Mouse (Mus musculus): Measurements from ENCODE around the gene B4galt1. TPM values are rescaled to one million over a fixed set of nuclear protein-coding genes. Genes with fewer than 3 reads are reported as not detected.

The B4galt1 gene
- 20.0 and 21.2 TPM in 2 replicates for polyA plus RNA-seq (2014; fragmentation: Nextera tagmentation; extraction: Ambion mirVana)

- peak within 1 kb of the TSS; percentile 83 for H3K9ac ChIP-seq (ENCODE audit: low read length)
- peak within 1 kb of the TSS; percentile 62 for H3K4me3 ChIP-seq (ENCODE audit: low read depth, low read length)
- peak within 1 kb of the TSS; percentile 87 for H3K27ac ChIP-seq (ENCODE audit: low read depth, low read length)
- DNase-seq (ENCODE audit: low spot score) (peak; percentile 99), ATAC-seq (ENCODE audit: insufficient read depth, low FRiP score, low TSS enrichment) (peak; percentile 95)
- H3K4me2 ChIP-seq (ENCODE audit: low read depth): peak within 1 kb of the TSS; percentile 66
- H3K9me3 ChIP-seq (ENCODE audit: control insufficient read depth, low read length): no peaks in the 10 kb centered on the region
- H3K4me1 ChIP-seq (ENCODE audit: control insufficient read depth, insufficient read depth, low read length): peaks cover 10% of the 10 kb centered on the region
- H3K27me3 ChIP-seq (ENCODE audit: control insufficient read depth, insufficient read depth, low read length): no peaks in the 10 kb centered on the region
- WGBS: 0% methylated on average over 81 of the region's 83 CpGs
- H3K36me3 ChIP-seq (ENCODE audit: control insufficient read depth, insufficient read depth, low read length): no peaks in the 10 kb centered on the region
Observed at GRCm38 (mm10) chr4:40853565-40854386, at the start of gene B4galt1. Gene B4galt1 (minus strand): TSS chr4:40854005.

GRCm38 (mm10) chr4:40900612-40901011 is 46.8 kb upstream of the B4galt1 start:
- Histone ChIP-seq H3K36me3 (ENCODE audit: control insufficient read depth, insufficient read depth, low read length) (no peaks in the 10 kb centered on the region), H3K9me3 (ENCODE audit: control insufficient read depth, low read length) (no peaks in the 10 kb centered on the region), H3K4me2 (ENCODE audit: low read depth) (no peak overlapping the region), H3K4me1 (ENCODE audit: control insufficient read depth, insufficient read depth, low read length) (no peaks in the 10 kb centered on the region), H3K27me3 (ENCODE audit: control insufficient read depth, insufficient read depth, low read length) (no peaks in the 10 kb centered on the region), H3K9ac (ENCODE audit: low read length) (no peak overlapping the region), H3K4me3 (ENCODE audit: low read depth, low read length) (no peak overlapping the region), H3K27ac (ENCODE audit: low read depth, low read length) (no peak overlapping the region)
- WGBS: 94% methylated on average over 4 of the region's 4 CpGs
- DNase-seq (ENCODE audit: low spot score): no peak
- no peak for ATAC-seq (ENCODE audit: insufficient read depth, low FRiP score, low TSS enrichment)

DNA sequence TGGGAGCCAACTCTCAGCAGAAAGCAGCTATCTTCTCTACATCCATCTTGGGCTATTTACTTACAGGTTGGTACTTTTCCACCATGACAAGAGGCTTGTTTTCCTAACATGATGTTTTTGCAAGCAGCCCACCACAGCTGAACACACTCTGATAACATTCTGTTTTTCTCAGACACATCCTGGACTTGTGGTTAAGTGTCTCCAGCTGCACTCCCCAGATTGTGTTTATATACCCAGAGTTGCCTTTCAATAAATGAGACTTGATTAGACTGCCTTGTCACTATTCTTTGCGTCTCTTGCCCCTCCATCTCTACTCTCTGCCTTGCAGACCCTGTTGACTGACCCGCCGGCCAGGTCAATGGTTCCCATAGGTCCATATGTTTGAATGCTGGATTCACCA is 46.3 kb upstream of the B4galt1 start:
- H3K27me3 ChIP-seq (ENCODE audit: control insufficient read depth, insufficient read depth, low read length): no peaks in the 10 kb centered on the region

DNA sequence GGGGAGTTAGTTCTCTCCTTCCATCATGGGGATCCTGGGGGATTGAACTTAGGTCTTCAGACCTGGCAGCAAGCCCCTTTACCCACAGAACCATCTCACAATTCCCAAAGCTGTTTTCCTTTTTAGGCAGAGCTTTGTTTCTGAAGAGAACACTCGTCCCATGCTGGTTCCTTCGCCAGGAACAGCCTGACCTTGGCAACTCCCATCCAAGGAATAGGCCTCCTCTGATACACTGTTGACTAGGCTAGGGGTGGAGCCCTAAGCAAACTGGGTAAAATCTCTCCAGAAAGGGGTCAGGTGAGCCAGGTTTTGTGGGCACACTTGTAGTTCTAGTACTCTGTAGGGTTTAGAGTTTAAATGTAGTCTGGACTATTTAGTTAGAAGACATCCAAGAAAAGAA is 45.5 kb upstream of the B4galt1 start:
- ATAC-seq (ENCODE audit: insufficient read depth, low FRiP score, low TSS enrichment) (no peak), DNase-seq (ENCODE audit: low spot score) (no peak)
- no peaks in the 10 kb centered on the region for H3K27me3 ChIP-seq (ENCODE audit: control insufficient read depth, insufficient read depth, low read length)
- H3K4me3 ChIP-seq (ENCODE audit: low read depth, low read length): no peak overlapping the region
- H3K9ac ChIP-seq (ENCODE audit: low read length): no peak overlapping the region
- no peak overlapping the region for H3K4me2 ChIP-seq (ENCODE audit: low read depth)
- H3K27ac ChIP-seq (ENCODE audit: low read depth, low read length): no peak overlapping the region
- H3K36me3 ChIP-seq (ENCODE audit: control insufficient read depth, insufficient read depth, low read length): no peaks in the 10 kb centered on the region
- no peaks in the 10 kb centered on the region for H3K9me3 ChIP-seq (ENCODE audit: control insufficient read depth, low read length)
- H3K4me1 ChIP-seq (ENCODE audit: control insufficient read depth, insufficient read depth, low read length): no peaks in the 10 kb centered on the region
- WGBS: 76% methylated on average over 2 of the region's 2 CpGs

More for the DNA sequence above, 46.3 kb upstream of the B4galt1 start:
- no peak overlapping the region for H3K4me3 ChIP-seq (ENCODE audit: low read depth, low read length)
- H3K4me1 ChIP-seq (ENCODE audit: control insufficient read depth, insufficient read depth, low read length): no peaks in the 10 kb centered on the region
- no peak overlapping the region for H3K4me2 ChIP-seq (ENCODE audit: low read depth)
- DNase-seq (ENCODE audit: low spot score) (no peak), ATAC-seq (ENCODE audit: insufficient read depth, low FRiP score, low TSS enrichment) (no peak)
- no peaks in the 10 kb centered on the region for H3K36me3 ChIP-seq (ENCODE audit: control insufficient read depth, insufficient read depth, low read length)
- 89% methylated on average over 3 of the region's 3 CpGs for WGBS
- no peak overlapping the region for H3K27ac ChIP-seq (ENCODE audit: low read depth, low read length)
- H3K9ac ChIP-seq (ENCODE audit: low read length): no peak overlapping the region
- no peaks in the 10 kb centered on the region for H3K9me3 ChIP-seq (ENCODE audit: control insufficient read depth, low read length)

DNA sequence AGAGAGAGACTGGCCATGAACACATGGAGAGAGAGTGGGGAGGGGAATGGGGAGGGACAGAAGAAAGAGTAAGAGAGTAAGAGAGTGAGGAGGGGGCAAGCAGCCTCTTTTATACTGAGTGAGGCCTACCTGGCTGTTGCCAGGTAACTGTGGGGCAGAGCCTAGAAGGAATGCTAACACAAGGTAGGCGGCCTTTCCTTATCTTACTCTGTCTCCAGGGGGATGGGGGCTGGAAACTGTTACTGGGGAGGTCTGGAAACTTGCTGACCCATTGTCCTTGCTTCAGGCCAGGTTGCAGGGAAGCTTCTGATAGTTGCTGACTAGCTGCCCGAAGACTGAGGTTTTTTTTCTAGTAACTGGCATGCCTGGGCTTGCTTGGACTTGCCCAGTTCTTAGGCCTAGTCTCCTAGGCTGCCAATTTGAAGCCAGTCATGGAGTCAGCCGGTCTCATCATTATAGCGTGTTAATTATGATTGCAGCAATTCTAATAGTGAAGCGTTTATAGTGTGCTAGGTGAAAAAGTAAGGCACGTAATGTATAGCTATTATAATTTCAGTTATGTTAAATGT is 44.8 kb upstream of the B4galt1 start:
- Histone ChIP-seq H3K36me3 (ENCODE audit: control insufficient read depth, insufficient read depth, low read length) (no peaks in the 10 kb centered on the region), H3K27me3 (ENCODE audit: control insufficient read depth, insufficient read depth, low read length) (no peaks in the 10 kb centered on the region), H3K4me2 (ENCODE audit: low read depth) (no peak overlapping the region), H3K9ac (ENCODE audit: low read length) (no peak overlapping the region), H3K9me3 (ENCODE audit: control insufficient read depth, low read length) (no peaks in the 10 kb centered on the region), H3K4me1 (ENCODE audit: control insufficient read depth, insufficient read depth, low read length) (no peaks in the 10 kb centered on the region), H3K4me3 (ENCODE audit: low read depth, low read length) (no peak overlapping the region), H3K27ac (ENCODE audit: low read depth, low read length) (no peak overlapping the region)
- DNase-seq (ENCODE audit: low spot score) (no peak), ATAC-seq (ENCODE audit: insufficient read depth, low FRiP score, low TSS enrichment) (no peak)
- WGBS: 84% methylated on average over 6 of the region's 6 CpGs

DNA sequence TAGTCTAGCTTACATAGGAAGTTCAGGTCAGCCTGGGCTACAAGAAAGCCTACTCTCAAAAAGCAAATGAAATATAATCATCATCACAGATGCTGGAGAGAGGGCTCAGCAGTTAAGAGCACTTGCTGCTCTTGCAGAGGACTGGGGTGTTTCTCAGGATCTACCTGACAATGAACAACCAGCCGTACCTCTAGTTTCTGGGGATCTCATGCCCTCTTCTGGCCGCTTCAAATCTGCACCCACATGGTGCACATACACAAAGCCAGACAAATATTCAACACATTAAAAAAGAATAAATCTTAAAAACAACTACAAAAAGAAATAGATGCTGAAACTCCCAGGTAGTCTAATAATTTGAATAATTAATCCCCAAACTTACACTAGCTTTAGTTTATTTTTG is 41.8 kb upstream of the B4galt1 start:
- no peak overlapping the region for H3K4me2 ChIP-seq (ENCODE audit: low read depth)
- WGBS: 94% methylated on average over 2 of the region's 2 CpGs
- no peak overlapping the region for H3K4me3 ChIP-seq (ENCODE audit: low read depth, low read length)
- H3K4me1 ChIP-seq (ENCODE audit: control insufficient read depth, insufficient read depth, low read length): no peaks in the 10 kb centered on the region
- H3K27me3 ChIP-seq (ENCODE audit: control insufficient read depth, insufficient read depth, low read length): no peaks in the 10 kb centered on the region
- H3K9ac ChIP-seq (ENCODE audit: low read length): no peak overlapping the region
- no peak for DNase-seq (ENCODE audit: low spot score)
- no peak overlapping the region for H3K27ac ChIP-seq (ENCODE audit: low read depth, low read length)
- no peak for ATAC-seq (ENCODE audit: insufficient read depth, low FRiP score, low TSS enrichment)
- H3K9me3 ChIP-seq (ENCODE audit: control insufficient read depth, low read length): no peaks in the 10 kb centered on the region
- H3K36me3 ChIP-seq (ENCODE audit: control insufficient read depth, insufficient read depth, low read length): no peaks in the 10 kb centered on the region

DNA sequence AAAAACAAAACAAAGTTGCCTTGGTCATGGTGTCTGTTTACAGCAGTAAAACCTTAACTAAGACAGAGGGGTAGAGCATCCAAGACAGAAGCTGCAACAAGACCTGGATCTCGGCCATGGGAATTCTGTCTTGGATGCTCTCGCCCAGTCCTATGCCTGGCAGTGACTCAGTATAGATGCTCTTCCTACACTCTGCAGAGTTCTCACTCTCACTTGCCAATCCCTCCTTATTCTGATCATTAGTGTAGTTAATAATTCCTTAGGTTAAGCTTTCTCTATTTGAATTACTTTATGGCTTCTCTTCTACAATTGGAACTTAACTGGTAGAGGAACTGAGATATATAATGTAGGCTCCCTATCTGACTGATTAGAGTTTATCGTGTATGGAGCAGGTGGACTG is 41.3 kb upstream of the B4galt1 start:
- Histone ChIP-seq H3K4me1 (ENCODE audit: control insufficient read depth, insufficient read depth, low read length) (no peaks in the 10 kb centered on the region), H3K9ac (ENCODE audit: low read length) (no peak overlapping the region), H3K4me2 (ENCODE audit: low read depth) (no peak overlapping the region), H3K36me3 (ENCODE audit: control insufficient read depth, insufficient read depth, low read length) (no peaks in the 10 kb centered on the region), H3K27me3 (ENCODE audit: control insufficient read depth, insufficient read depth, low read length) (no peaks in the 10 kb centered on the region), H3K27ac (ENCODE audit: low read depth, low read length) (no peak overlapping the region), H3K9me3 (ENCODE audit: control insufficient read depth, low read length) (no peaks in the 10 kb centered on the region), H3K4me3 (ENCODE audit: low read depth, low read length) (no peak overlapping the region)
- ATAC-seq (ENCODE audit: insufficient read depth, low FRiP score, low TSS enrichment) (no peak), DNase-seq (ENCODE audit: low spot score) (no peak)
- 94% methylated on average over 3 of the region's 3 CpGs for WGBS

DNA sequence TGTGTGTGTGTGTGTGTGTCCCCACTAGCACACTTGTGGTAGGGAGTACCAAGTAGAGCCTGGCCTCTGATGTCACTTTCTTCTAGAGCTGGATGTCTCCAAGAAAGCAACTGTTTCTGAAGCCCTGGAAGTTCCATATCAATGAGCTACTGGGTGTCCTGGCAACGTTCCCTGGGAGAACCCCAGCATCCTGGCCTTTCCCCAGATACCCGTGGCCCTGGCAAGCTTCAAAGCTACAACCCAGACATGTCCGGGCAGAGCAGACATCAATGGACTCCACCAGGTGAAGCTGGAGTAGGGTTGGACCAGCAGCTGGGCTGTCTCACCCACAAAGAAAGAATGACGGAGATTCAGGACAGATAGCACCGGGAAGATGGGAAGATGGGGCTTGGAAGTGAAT is 37.4 kb upstream of the B4galt1 start:
- WGBS: 86% methylated on average over 5 of the region's 5 CpGs
- Histone ChIP-seq H3K9ac (ENCODE audit: low read length) (no peak overlapping the region), H3K4me3 (ENCODE audit: low read depth, low read length) (no peak overlapping the region), H3K27ac (ENCODE audit: low read depth, low read length) (no peak overlapping the region), H3K4me1 (ENCODE audit: control insufficient read depth, insufficient read depth, low read length) (no peaks in the 10 kb centered on the region), H3K36me3 (ENCODE audit: control insufficient read depth, insufficient read depth, low read length) (no peaks in the 10 kb centered on the region), H3K4me2 (ENCODE audit: low read depth) (no peak overlapping the region), H3K27me3 (ENCODE audit: control insufficient read depth, insufficient read depth, low read length) (no peaks in the 10 kb centered on the region), H3K9me3 (ENCODE audit: control insufficient read depth, low read length) (no peaks in the 10 kb centered on the region)
- no peak for DNase-seq (ENCODE audit: low spot score)
- no peak for ATAC-seq (ENCODE audit: insufficient read depth, low FRiP score, low TSS enrichment)

DNA sequence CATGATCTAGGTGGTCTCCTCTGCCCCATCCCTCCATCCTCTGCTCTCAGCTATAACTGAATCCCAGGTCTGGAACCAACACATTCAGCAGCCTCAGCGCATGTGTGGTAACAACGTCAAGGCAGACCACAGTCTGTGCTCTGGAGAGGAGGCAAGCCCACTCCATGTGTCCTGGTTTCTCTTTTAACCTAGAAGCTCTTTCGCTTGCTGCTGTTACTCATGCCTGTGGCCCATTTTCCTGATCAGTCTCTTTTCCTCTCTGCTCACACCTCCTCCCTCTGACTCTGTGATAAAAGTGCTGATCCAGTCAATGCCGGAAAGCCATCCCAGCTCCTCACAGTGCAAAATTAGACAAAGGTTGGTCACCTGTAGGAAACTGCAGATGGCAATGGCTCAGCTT is 36.2 kb upstream of the B4galt1 start:
- Histone ChIP-seq H3K4me2 (ENCODE audit: low read depth) (no peak overlapping the region), H3K4me3 (ENCODE audit: low read depth, low read length) (no peak overlapping the region), H3K9ac (ENCODE audit: low read length) (no peak overlapping the region), H3K27me3 (ENCODE audit: control insufficient read depth, insufficient read depth, low read length) (no peaks in the 10 kb centered on the region), H3K4me1 (ENCODE audit: control insufficient read depth, insufficient read depth, low read length) (no peaks in the 10 kb centered on the region), H3K9me3 (ENCODE audit: control insufficient read depth, low read length) (no peaks in the 10 kb centered on the region), H3K36me3 (ENCODE audit: control insufficient read depth, insufficient read depth, low read length) (no peaks in the 10 kb centered on the region), H3K27ac (ENCODE audit: low read depth, low read length) (no peak overlapping the region)
- DNase-seq (ENCODE audit: low spot score): no peak
- 91% methylated on average over 4 of the region's 4 CpGs for WGBS
- ATAC-seq (ENCODE audit: insufficient read depth, low FRiP score, low TSS enrichment): no peak
